Mouse (Mus musculus): ENCODE data around the gene Syt16. TPM values are rescaled to one million over a fixed set of nuclear protein-coding genes. Genes with fewer than 3 reads are reported as not detected.

Gene Syt16
- polyA plus RNA-seq, 1 experiment from 2014 or later: 1.8 TPM

- no peak for DNase-seq (ENCODE audit: extremely low spot score, low spot score)
- H3K4me1 ChIP-seq: peaks cover 6% of the 10 kb centered on the region
- H3K4me3 ChIP-seq: no peak overlapping the region
- H3K9me3 ChIP-seq: no peaks in the 10 kb centered on the region
- WGBS: 91% methylated on average over 2 of the region's 2 CpGs
- H3K27ac ChIP-seq: no peak overlapping the region
- H3K27me3 ChIP-seq (ENCODE audit: poor library complexity, severe bottlenecking): no peaks in the 10 kb centered on the region
- no peaks in the 10 kb centered on the region for H3K36me3 ChIP-seq (replicated peaks)
Measured at GRCm38 (mm10) chr12:74024912-74025311, 27.5 kb downstream of the Syt16 start.

DNA sequence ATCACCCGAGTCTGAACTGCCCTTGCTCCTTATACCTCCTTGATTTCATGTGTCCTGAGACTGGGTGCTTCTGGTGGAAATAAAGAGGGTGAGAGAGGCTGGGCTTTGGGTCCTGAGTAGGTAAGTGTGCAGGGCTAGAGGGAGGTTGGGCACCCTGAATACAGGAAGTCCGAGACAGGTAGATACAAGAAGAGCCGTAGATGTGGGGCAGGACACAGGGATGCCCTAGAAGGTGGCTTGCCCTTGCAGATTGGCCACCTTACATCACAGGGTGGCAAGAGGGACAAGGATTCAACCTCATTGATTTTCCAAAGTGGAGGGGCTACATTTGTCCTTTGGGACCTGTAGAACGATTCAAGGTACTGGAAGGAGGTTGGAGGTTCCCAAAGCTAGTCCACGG, 45.8 kb downstream of the Syt16 start:
- no peak for DNase-seq (ENCODE audit: extremely low spot score, low spot score)
- WGBS: 92% methylated on average over 5 of the region's 5 CpGs
- H3K27me3 ChIP-seq (ENCODE audit: poor library complexity, severe bottlenecking): no peaks in the 10 kb centered on the region
- H3K9me3 ChIP-seq: no peaks in the 10 kb centered on the region
- no peak overlapping the region for H3K27ac ChIP-seq
- H3K36me3 ChIP-seq (replicated peaks): no peaks in the 10 kb centered on the region
- no peaks in the 10 kb centered on the region for H3K4me1 ChIP-seq
- H3K4me3 ChIP-seq: no peak overlapping the region

GRCm38 (mm10) chr12:74043755-74044154, 46.3 kb downstream of the Syt16 start:
- no peak overlapping the region for H3K27ac ChIP-seq
- H3K4me1 ChIP-seq: no peaks in the 10 kb centered on the region
- WGBS: 73% methylated on average over 6 of the region's 6 CpGs
- no peak overlapping the region for H3K4me3 ChIP-seq
- H3K9me3 ChIP-seq: no peaks in the 10 kb centered on the region
- no peak for DNase-seq (ENCODE audit: extremely low spot score, low spot score)
- no peaks in the 10 kb centered on the region for H3K36me3 ChIP-seq (replicated peaks)
- H3K27me3 ChIP-seq (ENCODE audit: poor library complexity, severe bottlenecking): no peaks in the 10 kb centered on the region

DNA sequence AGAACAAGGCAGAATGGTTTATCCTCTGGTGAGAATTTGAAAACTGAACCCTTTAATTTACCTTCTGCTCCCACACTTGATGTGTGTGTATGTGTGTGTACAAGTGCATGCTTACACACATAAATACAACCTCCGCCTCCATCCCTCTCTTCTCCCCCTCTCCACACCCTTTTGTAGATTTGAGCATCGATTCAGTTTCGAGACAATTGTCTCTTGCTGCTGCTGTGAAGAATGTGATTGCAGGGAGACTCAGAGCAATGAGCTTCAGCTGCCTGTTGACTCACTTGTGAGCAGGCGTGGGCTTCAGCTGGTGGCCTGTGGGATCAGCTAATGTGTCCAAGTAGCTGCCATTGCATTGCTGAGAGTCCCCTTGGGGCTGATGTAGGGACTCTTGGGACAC, 46.8 kb downstream of the Syt16 start:
- Histone ChIP-seq H3K4me1 (no peaks in the 10 kb centered on the region), H3K27me3 (ENCODE audit: poor library complexity, severe bottlenecking) (no peaks in the 10 kb centered on the region), H3K27ac (no peak overlapping the region), H3K9me3 (no peaks in the 10 kb centered on the region), H3K4me3 (no peak overlapping the region), H3K36me3 (replicated peaks) (no peaks in the 10 kb centered on the region)
- no peak for DNase-seq (ENCODE audit: extremely low spot score, low spot score)
- WGBS: 90% methylated on average over 4 of the region's 4 CpGs

DNA sequence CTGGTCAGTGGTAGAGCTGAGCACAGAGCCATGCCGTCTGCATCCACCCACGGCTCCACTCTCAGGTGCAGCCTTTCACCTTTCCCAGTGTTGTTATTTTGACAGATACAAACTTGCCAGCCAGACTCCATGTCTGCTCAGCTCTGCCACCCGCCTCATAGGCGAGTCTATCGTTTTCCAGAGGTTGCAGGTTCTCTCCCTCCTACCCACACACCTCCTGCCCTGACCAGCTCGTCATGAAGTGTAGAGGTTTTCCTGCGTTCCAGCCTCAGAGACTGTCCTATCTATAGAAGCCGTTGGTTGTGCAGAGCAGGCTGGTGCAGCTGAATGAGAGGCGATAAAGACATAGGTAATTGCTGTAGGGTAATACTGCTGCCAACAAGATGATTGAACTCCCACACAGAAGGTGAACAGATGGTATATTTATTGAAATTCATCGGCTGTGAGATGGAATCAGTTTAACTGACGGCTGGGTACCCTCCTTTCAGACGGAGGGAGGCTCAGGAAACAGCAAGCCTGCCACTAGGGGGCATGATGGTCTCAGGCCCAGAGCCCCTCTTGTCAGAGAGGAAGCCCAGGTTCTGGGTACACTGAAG, 58.0 kb downstream of the Syt16 start:
- 62% methylated on average over 12 of the region's 12 CpGs for WGBS
- Histone ChIP-seq H3K4me1 (no peaks in the 10 kb centered on the region), H3K27ac (no peak overlapping the region), H3K27me3 (ENCODE audit: poor library complexity, severe bottlenecking) (no peaks in the 10 kb centered on the region), H3K9me3 (no peaks in the 10 kb centered on the region), H3K4me3 (no peak overlapping the region), H3K36me3 (replicated peaks) (no peaks in the 10 kb centered on the region)
- peak; percentile 37 for DNase-seq (ENCODE audit: extremely low spot score, low spot score)

GRCm38 (mm10) chr12:74056162-74056561, 58.7 kb downstream of the Syt16 start:
- Histone ChIP-seq H3K9me3 (no peaks in the 10 kb centered on the region), H3K36me3 (replicated peaks) (no peaks in the 10 kb centered on the region), H3K4me3 (no peak overlapping the region), H3K27ac (no peak overlapping the region), H3K4me1 (no peaks in the 10 kb centered on the region), H3K27me3 (ENCODE audit: poor library complexity, severe bottlenecking) (no peaks in the 10 kb centered on the region)
- DNase-seq (ENCODE audit: extremely low spot score, low spot score): no peak
- 91% methylated on average over 2 of the region's 2 CpGs for WGBS

- WGBS: 91% methylated on average over 1 of the region's 1 CpGs
- no peaks in the 10 kb centered on the region for H3K36me3 ChIP-seq (replicated peaks)
- no peak overlapping the region for H3K4me3 ChIP-seq
- no peak for DNase-seq (ENCODE audit: extremely low spot score, low spot score)
- H3K27me3 ChIP-seq (ENCODE audit: poor library complexity, severe bottlenecking): no peaks in the 10 kb centered on the region
- no peaks in the 10 kb centered on the region for H3K4me1 ChIP-seq
- H3K9me3 ChIP-seq: no peaks in the 10 kb centered on the region
- no peak overlapping the region for H3K27ac ChIP-seq
Measured at GRCm38 (mm10) chr12:74062547-74062946, 65.1 kb downstream of the Syt16 start.

DNA sequence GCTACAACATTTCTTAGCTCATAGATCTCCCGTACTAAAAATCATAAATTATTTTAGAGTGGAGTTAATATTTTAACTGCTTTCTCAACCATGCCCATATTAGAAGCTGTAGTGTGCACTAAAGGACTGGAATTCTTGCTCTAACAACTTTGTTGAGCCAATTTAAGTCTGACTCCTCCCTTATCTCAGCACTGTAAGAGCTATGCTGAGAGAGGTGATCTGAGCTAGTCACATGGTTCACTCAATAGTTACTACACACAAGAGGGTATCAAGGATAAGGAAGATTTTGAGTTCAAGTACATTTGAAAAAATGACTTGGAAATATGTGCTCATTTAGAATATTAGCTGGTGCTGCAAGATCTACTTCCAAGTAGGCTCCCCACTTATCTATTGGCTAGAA, 71.5 kb downstream of the Syt16 start:
- Histone ChIP-seq H3K27ac (no peak overlapping the region), H3K4me3 (no peak overlapping the region), H3K4me1 (no peaks in the 10 kb centered on the region), H3K27me3 (ENCODE audit: poor library complexity, severe bottlenecking) (no peaks in the 10 kb centered on the region), H3K36me3 (replicated peaks) (no peaks in the 10 kb centered on the region), H3K9me3 (no peaks in the 10 kb centered on the region)
- WGBS: 90% methylated on average over 1 of the region's 1 CpGs
- DNase-seq (ENCODE audit: extremely low spot score, low spot score): no peak

DNA sequence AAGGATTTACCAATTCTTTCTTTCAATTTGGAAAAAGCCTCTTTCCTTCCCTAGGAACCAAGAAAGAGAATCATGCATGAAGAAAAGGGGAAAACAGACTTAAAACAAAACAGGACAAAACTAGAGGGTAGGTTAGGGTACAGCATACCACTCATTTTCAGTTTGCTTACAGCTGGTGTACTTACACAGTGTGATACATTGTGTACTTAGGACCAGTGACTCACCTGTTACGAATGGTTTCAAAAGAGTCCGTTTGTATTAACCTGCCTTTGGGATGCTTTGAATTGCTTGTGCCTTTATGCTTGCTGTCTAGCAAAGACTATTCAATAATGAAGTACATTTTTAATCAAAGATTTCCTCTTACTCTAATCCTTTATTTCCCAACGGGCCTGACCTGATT, 78.1 kb downstream of the Syt16 start:
- WGBS: 84% methylated on average over 3 of the region's 3 CpGs
- no peak overlapping the region for H3K27ac ChIP-seq
- H3K4me3 ChIP-seq: no peak overlapping the region
- H3K36me3 ChIP-seq (replicated peaks): no peaks in the 10 kb centered on the region
- no peaks in the 10 kb centered on the region for H3K9me3 ChIP-seq
- no peaks in the 10 kb centered on the region for H3K27me3 ChIP-seq (ENCODE audit: poor library complexity, severe bottlenecking)
- peaks cover 20% of the 10 kb centered on the region for H3K4me1 ChIP-seq
- no peak for DNase-seq (ENCODE audit: extremely low spot score, low spot score)

DNA sequence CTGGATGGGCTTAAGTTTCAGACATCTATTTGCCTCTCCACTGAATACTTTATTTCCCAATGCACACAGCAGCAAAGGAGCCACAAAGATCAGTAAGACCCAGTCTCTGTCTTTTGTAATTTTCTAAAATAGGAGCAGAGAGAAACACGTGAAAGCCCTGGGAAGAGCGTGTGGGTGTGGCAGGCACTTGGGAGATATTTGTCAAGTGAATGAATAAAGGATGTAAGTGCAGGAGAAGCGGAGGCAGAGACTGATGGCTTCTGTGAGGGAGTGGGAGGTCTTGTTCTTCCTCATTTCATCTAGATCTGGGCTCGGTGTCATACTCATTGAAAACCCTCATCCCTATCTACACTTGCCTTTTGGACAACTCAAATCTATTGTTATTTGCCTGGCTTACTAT, 78.6 kb downstream of the Syt16 start:
- WGBS: 82% methylated on average over 4 of the region's 4 CpGs
- no peak for DNase-seq (ENCODE audit: extremely low spot score, low spot score)
- H3K27ac ChIP-seq: no peak overlapping the region
- H3K27me3 ChIP-seq (ENCODE audit: poor library complexity, severe bottlenecking): no peaks in the 10 kb centered on the region
- no peak overlapping the region for H3K4me3 ChIP-seq
- H3K9me3 ChIP-seq: no peaks in the 10 kb centered on the region
- H3K4me1 ChIP-seq: peaks cover 20% of the 10 kb centered on the region
- no peaks in the 10 kb centered on the region for H3K36me3 ChIP-seq (replicated peaks)

- no peak for DNase-seq (ENCODE audit: extremely low spot score, low spot score)
- whole genome bisulfite sequencing: 85% methylated on average over 3 of the region's 3 CpGs
- H3K9me3 ChIP-seq: no peaks in the 10 kb centered on the region
- no peak overlapping the region for H3K4me3 ChIP-seq
- H3K36me3 ChIP-seq (replicated peaks): no peaks in the 10 kb centered on the region
- H3K27ac ChIP-seq: no peak overlapping the region
- no peaks in the 10 kb centered on the region for H3K27me3 ChIP-seq (ENCODE audit: poor library complexity, severe bottlenecking)
- 0 out of 2 replicates have a peak, but pooled peaks cover under 1% of the 10 kb centered on the region for H3K4me1 ChIP-seq
Measured at GRCm38 (mm10) chr12:74081122-74081521, 83.7 kb downstream of the Syt16 start.

GRCm38 (mm10) chr12:74084389-74084788, 86.9 kb downstream of the Syt16 start:
- WGBS: 94% methylated on average over 5 of the region's 5 CpGs
- no peaks in the 10 kb centered on the region for H3K9me3 ChIP-seq

DNA sequence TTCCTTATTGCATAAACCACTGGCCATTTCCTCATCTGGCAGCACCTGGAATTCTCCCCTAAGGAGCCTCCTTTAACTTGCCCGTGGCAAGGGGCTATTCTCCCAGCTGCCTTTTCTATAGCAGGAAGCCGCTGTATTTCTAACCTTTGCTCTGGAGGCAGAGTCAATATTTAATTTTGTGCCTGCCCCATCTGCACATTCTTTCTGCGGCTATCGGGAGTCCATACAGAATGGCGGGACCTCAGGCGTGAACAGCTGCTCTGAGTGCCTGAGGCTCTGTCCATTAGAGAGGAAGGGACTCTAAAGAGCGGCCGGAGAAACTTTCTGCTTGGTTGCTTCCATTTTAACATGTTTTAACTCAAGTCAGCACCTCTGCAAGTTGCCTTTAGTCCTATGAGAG, 89.6 kb downstream of the Syt16 start:
- DNase-seq (ENCODE audit: extremely low spot score, low spot score): no peak
- 64% methylated on average over 8 of the region's 8 CpGs for WGBS
- no peaks in the 10 kb centered on the region for H3K36me3 ChIP-seq (replicated peaks)
- H3K27ac ChIP-seq: peak overlapping the region; percentile 46; the same call in 1 of the 2 replicates
- H3K9me3 ChIP-seq: no peaks in the 10 kb centered on the region
- no peaks in the 10 kb centered on the region for H3K27me3 ChIP-seq (ENCODE audit: poor library complexity, severe bottlenecking)
- peaks cover 12% of the 10 kb centered on the region for H3K4me1 ChIP-seq
- no peak overlapping the region for H3K4me3 ChIP-seq

More at GRCm38 (mm10) chr12:74084389-74084788, 86.9 kb downstream of the Syt16 start:
- Histone ChIP-seq H3K27me3 (ENCODE audit: poor library complexity, severe bottlenecking) (no peaks in the 10 kb centered on the region), H3K4me3 (no peak overlapping the region), H3K4me1 (peaks cover 10% of the 10 kb centered on the region), H3K36me3 (replicated peaks) (no peaks in the 10 kb centered on the region), H3K27ac (no peak overlapping the region)
- DNase-seq (ENCODE audit: extremely low spot score, low spot score): no peak

Measured in forebrain, embryonic 10.5 days (tissue).